Mouse (Mus musculus): ENCODE measurements around the gene Ttc23.

The Ttc23 gene

DNA sequence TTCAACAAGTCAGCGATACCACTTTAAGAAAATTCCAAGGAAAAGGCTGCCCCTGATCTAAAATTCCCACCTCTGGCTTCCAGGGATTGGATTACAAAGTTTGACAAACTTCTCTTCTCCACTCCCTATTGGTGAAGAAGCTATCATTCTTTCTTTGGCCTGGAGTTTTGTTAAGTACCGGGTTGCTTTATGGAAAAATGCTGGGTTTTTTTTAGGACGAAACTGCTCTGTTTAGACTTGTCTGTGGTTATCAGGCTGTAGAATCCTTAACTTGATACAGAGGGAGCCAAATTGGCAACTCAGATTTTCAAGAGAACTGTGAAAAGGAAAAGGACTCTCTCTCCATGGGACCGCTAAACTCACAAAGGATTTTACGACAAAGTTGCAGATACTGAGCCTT, at the start of gene Ttc23:
Gene Ttc23 (plus strand): TSS at position 134 of the 400 bp plus-strand sequence.
- peak; percentile 72 for DNase-seq (ENCODE audit: inconsistent ontology term)

DNA sequence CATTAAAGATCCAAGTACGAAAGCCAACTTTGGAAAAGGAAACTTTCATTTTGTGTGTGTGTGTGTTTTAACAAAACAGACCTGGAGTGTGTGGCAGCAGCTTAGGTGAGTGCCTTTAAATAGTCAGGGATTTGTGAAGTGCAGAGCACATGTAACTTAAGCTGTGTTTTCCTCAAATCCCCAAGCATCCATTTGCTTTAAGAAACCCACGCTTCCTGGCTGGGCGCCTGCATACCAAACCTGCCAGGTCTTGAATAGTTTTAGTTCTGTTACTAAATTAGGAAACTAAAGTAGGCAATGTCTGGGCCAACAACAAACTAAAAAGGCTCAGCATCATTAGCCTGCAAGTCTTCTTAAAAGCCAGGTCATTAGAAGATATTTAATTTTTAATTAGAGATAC, 49.2 kb upstream of the Ttc23 start:
- peak; percentile 78 for DNase-seq (ENCODE audit: inconsistent ontology term)

DNA sequence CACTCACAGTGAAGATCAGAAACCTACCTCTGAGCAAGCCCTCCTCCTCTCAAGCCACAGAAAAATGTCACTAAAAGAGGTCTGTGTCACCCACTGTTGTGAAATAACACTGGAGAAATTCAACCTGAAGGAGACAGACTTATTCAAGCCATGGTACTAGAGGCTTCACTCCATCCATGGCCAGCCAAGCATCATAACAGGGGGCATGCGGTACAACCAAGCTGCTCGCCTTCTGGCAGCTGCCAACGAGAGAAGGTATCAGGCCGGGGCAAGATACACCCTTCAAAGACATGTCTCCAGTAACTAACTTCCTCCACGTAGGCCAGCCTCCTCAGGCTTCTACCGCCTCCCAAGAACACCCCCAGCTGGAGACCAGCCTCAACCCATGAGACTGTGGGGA, 42.1 kb upstream of the Ttc23 start:
- no peak for DNase-seq (ENCODE audit: inconsistent ontology term)

DNA sequence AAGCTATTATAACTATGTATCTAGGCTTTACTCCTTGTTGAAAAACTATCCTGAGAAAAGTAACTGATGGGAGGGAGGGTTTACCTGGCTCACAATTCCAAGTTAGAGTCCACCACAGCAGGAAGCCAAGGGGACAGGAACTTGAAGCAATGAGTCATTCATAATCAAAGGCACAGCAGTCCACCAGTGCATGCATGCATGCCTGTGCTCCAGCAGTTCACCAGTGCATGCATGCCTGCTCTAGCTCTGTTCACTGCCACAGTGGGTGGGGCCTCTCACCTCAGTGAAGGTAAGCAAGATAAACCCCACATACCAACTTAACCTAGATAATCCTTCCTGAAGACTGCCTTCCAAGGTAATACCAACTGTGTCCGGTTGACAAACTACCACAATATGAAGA, 41.0 kb upstream of the Ttc23 start:
- no peak for DNase-seq (ENCODE audit: inconsistent ontology term)

DNA sequence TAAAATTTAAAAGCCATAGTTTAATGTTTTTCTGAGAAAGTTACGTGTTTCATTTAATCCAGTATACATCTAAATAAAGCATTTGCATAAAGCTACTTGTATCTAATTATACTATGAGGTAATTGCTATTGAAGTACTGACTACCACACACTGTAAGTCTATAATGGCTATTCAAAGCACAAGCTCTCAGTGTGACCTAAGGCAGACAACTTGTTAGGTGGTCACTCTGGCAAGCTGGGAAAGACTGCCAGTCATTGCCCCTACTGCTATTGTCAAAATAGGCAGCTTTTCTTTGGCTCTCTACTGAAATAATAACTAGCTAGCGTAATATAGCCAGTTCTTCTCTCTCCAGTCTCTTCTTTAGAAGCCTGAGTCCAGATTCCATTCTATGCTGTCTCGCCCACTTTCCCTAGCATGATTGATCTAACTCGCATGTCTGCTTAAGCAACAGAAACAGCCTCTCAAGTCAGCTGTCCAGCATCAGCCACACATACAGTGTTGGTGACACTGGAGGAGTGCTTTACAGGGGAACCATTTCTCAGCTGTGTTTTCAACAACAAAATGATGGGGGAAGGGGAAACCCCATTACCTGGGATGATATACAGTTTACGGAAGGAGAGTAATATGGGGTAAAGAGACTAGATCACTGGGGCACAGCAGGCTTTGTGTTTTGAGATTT, 39.4 kb upstream of the Ttc23 start:
- DNase-seq (ENCODE audit: inconsistent ontology term) = no peak

DNA sequence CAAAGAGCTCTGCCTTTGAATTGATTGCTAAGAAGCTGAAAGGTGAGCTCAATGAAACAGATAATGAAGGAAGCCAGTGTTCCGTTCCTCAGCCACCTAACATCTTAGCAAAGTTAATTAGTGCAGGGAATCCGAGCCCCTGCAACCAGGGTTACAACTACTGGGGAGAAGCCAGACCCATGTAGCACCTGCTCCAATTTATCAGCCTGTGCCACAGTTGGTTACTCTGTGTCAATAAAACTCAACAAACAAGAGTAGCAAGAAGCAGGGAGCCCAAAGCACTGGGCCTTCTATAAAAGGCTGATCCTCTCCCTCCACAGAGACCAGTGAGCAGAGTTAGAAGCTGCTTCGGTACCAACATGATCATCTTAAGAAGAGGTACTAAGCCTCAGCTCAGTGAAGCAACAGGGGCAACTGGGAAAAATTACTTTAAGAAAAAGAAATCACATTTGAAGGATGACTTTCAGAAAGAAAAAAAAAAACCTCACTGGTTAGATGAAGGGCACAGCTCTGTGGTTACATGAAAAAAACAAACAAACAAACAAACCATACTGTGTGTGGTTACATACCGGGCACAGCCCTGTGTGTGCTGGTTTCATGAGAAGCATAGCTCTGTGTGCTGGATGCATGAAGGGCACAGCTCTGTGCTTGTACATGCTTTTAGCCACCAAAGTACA, 38.7 kb upstream of the Ttc23 start:
- no peak for DNase-seq (ENCODE audit: inconsistent ontology term)

DNA sequence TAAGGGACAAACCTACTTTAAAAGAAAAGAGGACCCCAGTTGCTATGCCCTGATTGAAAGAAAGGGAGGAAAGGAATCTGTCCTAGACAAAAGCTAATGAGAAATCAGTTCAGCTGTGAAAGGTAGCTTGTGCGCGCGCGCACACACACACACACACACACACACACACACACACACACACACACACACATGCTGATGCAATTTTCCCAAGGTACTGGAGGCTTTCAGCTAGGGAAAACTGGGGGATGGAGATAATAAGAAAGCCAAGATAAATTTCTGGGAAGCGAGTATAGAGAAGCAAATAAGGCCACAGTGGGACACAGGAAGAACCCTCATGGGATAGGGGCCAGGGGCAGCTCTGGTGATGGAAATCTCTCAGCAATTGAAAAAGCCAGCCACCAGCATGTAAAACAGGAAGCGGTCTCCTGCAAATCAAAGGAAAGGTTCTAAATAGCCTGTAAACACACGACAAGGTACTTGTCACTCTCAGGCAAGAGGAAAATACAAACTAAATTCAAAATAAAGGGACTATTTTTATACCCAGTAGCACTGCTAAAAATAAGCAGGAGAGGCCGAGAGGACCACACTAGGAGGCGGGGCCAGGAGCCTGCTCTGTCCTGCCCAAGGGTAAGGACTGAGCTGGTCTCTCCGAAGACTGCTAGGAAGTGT, 33.3 kb upstream of the Ttc23 start:
- no peak for DNase-seq (ENCODE audit: inconsistent ontology term)

DNA sequence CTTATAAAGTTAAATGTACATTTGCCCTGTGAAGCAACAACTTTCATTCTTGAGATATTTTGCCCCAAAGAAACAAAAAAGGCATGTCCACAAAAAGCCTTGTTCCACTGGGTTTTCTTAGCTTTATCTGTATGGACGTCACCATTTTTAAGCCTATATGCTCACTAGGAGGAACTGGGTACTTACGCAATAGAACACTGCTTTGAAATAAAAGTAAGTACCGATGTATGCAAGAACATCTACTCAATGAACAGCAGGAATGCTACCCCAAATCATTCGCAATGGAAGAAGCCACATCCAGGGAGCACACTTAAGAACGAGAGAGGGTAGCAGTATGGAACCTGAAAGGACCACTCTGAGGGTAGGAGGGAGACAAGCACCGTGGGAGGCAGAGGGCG, 32.7 kb upstream of the Ttc23 start:
- no peak for DNase-seq (ENCODE audit: inconsistent ontology term)

DNA sequence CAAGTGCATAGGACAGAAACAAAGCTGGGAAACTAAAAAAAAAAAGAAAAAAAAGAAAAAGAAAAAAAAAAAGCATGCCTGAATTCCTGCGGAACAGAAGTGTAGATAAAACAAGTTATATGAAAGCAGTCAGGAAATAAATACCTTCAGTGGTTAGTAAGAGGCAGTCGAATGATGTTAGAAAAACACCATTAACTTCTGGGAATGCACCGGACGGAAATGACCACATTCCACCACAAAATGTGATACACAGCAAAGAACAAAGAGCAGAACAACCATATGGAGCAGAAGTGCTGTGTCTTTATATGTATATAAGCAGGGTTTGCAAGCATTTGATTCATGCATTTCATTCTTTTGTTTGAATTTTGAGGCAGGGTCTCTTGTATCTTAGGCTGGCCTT, 30.3 kb upstream of the Ttc23 start:
- no peak for DNase-seq (ENCODE audit: inconsistent ontology term)

DNA sequence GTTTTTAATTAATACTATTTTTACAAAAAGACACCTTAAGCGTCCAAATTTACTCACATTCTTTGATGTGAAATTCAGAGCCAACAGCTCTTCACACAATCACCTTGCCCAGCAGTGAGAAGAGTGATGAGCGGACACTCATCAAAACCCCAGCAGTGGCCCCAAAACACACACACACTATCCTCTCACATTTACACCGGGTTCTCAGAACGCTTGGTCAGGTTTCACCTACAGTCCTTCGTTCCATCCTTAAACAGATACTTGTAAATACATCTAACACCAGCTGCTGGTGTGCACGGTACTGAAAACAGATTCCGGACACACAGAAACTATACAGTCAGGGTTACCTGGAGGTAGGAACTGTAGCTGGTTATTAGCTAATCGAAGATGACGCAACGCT, 29.6 kb upstream of the Ttc23 start:
- DNase-seq (ENCODE audit: inconsistent ontology term) = no peak

DNA sequence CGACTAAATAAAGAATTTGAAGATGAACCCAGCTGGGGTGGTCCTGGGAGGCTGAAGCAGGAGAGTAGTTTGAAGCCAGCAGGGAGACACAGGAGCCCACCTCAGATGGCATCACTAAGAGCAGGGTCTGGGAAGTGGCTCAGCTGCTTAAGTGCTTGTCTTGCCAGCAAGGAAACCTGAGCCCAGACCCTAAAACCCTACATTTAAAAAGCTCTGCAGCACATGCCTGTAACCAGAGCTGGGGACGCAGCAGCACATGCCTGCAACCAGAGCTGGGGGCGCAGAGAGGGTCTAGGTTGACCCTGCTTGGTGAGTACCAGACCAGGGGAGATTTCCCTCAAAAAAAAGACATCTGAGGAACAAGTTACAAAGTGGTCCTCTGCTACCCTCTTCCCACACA, 28.9 kb upstream of the Ttc23 start:
- no peak for DNase-seq (ENCODE audit: inconsistent ontology term)

DNA sequence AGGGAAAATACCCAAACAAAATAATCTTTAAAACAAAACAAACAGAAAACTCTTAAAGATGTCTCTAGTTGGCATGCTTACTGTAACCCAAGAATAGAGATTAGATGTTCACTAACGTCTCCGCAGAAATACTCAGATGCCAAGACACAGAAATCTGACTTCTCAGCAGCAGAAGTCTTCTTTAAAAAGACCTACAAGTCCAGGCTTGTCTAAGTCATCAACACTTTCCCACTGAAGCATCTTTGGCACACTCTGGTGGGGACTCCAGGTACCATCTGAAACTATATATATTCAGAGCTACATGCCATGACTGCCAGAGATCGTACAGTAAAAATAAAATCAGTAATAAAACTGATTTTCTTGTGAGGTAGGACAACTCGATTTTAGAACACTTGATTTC, 27.4 kb upstream of the Ttc23 start:
- no peak for DNase-seq (ENCODE audit: inconsistent ontology term)

DNA sequence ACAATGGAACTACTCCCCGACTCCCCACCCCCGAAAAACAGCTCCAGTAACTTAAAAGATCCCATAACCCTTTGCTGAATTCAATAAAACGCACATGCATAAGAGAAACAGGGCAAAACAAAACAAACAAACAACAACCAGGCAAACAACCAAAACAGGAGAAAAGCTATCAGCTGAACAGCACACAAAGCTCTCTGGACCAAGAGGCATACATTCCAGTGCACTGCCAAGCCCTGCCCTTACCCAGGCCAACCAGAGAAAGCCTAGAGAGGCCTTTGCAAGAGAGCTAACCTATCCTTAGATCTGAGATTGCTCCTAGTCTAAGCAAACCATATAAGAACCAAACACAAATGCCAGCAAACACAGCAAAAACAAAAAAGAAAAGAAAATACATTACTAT, 25.1 kb upstream of the Ttc23 start:
- DNase-seq (ENCODE audit: inconsistent ontology term) = no peak

DNA sequence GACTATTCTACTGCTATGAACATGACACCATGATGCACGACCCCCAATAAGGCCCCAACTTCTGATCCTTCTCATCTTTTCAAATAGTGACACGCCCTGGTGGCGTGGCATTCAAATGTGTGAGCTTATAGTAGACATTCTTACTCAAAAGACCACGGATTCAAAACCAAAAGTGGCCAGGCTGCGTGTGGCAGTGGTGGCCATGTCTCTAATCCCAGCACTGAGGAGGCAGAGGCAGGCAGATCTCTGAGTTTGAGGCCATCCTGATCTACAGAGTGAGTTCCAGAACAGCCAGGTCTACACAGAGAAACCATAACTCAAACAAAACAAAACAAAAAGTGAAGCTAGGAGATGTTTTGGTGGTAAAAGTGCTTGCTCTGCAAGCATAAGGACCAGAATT, 20.5 kb upstream of the Ttc23 start:
- DNase-seq (ENCODE audit: inconsistent ontology term) = no peak

DNA sequence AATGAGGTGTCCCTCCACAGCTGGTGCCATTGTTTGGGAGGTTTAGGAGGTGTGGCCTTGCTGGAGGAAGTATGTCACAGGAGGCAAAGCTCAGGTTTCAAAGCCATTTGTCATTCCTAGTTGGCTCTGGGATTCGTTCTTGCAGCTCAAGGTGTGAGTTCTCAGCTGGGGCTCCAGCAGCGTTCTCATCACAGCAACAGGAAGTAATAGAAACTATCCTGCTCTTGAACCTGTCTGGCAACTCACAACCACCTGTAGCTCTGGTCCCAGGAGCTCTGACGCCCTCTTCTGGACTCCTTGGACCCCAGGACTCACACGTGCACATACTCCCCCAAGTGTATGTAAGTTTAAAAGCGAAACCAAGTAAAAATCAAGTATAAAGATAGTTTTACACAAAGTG, 17.5 kb upstream of the Ttc23 start:
- no peak for DNase-seq (ENCODE audit: inconsistent ontology term)

DNA sequence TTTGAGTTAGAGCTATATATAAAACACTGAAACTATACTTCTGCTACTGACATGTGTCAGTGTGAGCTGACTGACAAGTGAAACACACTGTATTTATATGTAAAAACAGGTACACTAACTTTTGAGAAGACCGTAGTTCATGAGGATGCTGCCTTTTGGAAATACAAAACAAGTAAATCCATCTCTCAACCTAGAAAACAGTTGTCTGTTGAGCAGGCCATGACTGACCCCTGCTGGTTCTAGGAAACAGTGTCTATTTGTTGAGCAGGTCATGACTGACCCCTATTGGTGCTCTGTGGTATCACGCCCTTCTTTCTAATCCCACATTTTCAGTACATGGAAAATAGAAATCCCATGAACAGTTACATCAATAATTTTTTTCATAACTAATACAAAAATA, 16.4 kb upstream of the Ttc23 start:
- DNase-seq (ENCODE audit: inconsistent ontology term) = peak; percentile 64

DNA sequence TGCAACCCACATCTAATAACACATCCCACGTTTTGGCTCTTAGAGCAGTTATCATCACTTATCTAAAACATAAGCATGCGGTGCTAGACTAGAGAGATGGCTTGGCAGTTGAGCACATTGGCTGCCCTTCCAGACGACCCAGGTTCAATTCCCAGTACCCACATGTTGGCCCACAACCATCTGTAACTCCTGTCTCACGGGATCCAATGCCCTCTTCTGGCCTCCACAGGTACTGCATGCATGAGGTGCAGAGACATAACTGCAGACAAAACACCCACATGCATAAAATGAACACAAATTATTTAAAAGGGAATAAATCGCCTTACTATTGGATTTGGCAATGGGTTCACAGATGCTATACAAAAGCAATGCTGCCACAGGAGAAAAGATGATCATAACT, 14.8 kb upstream of the Ttc23 start:
- DNase-seq (ENCODE audit: inconsistent ontology term) = no peak

DNA sequence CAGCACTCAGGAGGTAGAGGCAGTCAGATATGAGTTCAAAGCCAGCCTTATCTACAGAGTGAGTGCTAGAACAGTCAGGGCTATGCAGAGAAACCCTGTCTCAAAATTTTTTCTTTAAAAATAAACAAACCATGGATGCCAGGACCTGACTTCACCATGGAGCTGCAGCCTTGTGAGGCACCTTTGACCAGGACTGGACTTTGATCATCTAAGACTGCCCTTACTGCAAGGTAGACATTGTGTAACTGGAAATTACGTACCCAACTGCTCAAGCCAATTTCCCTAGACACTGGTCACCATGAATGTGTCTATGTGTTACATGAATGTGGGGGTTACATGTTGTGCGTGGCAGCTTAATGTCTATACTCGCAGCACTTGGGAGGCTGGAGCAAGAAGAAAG, 13.0 kb upstream of the Ttc23 start:
- no peak for DNase-seq (ENCODE audit: inconsistent ontology term)

DNA sequence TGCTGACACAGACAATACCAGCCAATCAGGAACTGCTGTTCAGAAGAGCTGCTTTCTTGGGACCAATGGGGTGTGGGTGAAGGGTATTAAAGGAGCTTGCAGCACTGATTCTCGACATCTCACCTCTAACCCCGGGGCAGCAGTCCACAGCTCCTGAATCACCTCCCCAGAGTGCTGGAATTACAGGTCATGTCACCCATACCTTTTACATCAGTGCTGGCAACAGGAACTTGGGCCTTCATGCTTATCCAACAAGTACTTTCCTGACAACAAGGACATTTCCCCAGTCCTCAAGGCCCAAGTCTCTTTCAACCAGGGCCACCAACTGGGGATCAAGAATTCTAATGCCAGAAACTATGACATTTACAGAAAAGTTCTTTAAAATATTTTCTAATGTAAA, 11.0 kb upstream of the Ttc23 start:
- no peak for DNase-seq (ENCODE audit: inconsistent ontology term)

DNA sequence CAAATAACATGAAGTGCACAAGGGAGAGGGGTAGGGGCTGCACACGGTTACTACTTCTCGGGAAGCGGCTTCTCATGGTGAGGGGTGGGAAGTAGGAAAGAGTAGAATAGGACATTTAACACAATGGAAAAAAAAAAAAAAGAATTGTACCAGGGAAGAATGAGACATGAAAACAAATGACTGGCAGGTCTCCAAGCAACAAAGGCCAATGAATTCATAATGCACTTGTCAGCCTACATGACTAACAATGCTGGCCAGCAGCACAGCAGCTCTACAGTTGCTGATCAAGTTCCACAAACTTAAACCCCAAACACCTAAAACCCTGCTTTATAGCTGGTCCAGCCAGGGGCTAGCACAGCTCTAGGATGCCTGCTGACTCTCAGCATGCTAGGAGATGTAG, 8.2 kb upstream of the Ttc23 start:
- peak; percentile 43 for DNase-seq (ENCODE audit: inconsistent ontology term)

DNA sequence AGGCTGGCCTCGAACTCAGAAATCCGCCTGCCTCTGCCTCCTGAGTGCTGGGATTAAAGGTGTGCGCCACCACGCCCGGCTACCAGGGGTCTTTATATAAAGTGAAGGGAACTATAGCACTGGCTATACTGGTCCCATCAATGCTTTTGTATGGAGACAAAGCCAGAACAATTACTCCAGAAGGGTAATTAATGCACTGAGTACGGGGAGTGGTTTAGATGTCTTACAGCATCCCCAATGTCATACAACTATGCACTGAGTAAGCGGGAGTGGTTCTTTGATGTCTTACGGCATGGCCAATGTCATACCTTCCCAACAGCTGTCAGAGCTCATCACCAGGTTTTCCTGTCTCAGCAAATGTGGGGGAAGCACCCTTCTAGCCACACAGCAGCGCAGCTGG, 4.3 kb upstream of the Ttc23 start:
- no peak for DNase-seq (ENCODE audit: inconsistent ontology term)

DNA sequence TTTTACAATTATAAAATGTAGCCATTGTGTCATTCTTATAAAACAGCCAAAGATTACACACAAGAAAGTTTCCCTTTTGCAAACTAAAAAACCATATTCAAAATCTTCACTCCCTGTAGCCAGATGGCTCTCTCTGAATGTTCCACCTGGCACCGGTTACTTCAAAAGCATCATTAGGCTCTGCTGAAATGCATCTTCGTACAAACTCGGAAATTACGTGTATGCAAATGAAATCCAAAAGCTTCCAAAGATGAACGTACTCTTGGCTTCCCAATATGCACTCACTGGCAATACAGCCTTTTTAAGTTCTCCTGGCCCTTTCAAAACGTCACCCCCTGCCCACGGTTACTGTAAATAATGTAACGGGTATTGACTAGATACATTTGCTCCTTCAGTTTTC, 2.9 kb upstream of the Ttc23 start:
- no peak for DNase-seq (ENCODE audit: inconsistent ontology term)

Data from Muller cell, postnatal 12 days (primary cell).